10 mouse cellular contexts compared by ENCODE assay signal in the genomic region with DNA sequence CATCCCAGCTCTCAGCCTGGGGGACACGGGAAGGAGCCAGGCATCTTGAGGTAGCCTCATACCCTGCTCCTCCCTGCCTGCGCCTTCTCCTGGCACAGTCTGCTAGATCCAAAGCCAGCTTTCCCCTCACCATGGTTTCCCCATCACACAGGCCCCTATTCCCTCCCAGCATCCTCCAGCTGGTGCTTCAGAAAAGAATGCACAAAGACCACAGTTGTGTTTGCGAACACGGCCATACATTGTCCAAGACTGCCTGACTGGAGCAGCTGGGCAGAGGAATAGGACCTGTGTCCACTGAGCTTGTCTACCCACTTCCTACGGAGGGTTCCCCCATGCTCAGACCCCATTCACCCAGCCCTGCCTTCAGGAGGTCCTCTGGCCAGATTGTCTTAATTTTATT. TPM values are rescaled to one million over a fixed set of nuclear protein-coding genes. Genes with fewer than 3 reads are reported as not detected.
DNase-seq lines count a peak whose midpoint lies in the region; ATAC-seq lines count a peak whose summit lies in the region.
"Had no signal": no experiment of that assay in that cellular context is flagged by ENCODE, and none has a peak within 500 bp of the region (broad histone marks: within the 10 kb centered on the region; RNA-seq: fewer than 3 reads in every experiment).

No protein-coding gene starts in this region.

- no peak overlapping the region for H3K4me3 ChIP-seq in forebrain, embryonic 10.5 days
- H3K4me3 ChIP-seq in intestine, embryonic 15.5 days (replicated peaks) = no peak overlapping the region
- H3K4me3 ChIP-seq in neural tube, embryonic 12.5 days = no peak overlapping the region

- 62% methylated on average over 5 of the region's 5 CpGs for WGBS in forebrain, embryonic 10.5 days
- WGBS in intestine, embryonic 15.5 days = 65% methylated on average over 5 of the region's 5 CpGs
- 39% methylated on average over 5 of the region's 5 CpGs for WGBS in neural tube, embryonic 12.5 days

- no peak overlapping the region for H3K9ac ChIP-seq in intestine, embryonic 15.5 days
- no peak overlapping the region for H3K9ac ChIP-seq in neural tube, embryonic 12.5 days

- peaks cover 10% of the 10 kb centered on the region for H3K27me3 ChIP-seq in forebrain, embryonic 10.5 days (ENCODE audit: poor library complexity, severe bottlenecking)
- H3K27me3 ChIP-seq in intestine, embryonic 15.5 days (replicated peaks) = no peaks in the 10 kb centered on the region
- no peaks in the 10 kb centered on the region for H3K27me3 ChIP-seq in neural tube, embryonic 12.5 days (replicated peaks)

- no peaks in the 10 kb centered on the region for H3K9me3 ChIP-seq in forebrain, embryonic 10.5 days
- H3K9me3 ChIP-seq in intestine, embryonic 15.5 days = no peaks in the 10 kb centered on the region
- no peaks in the 10 kb centered on the region for H3K9me3 ChIP-seq in neural tube, embryonic 12.5 days

- ATAC-seq in frontal cortex, adult (ENCODE audit: low TSS enrichment) = peak; percentile 63
- ATAC-seq in intestine, embryonic 15.5 days = 0 out of 2 replicates have a peak, but pooled peaks have one; percentile 21
- ATAC-seq in neural tube, embryonic 12.5 days (ENCODE audit: low FRiP score, low read depth) = peak; percentile 71
- ATAC-seq: lung, postnatal 0 days had no signal

- peaks cover 18% of the 10 kb centered on the region for H3K4me1 ChIP-seq in forebrain, embryonic 10.5 days
- peaks cover 4% of the 10 kb centered on the region for H3K4me1 ChIP-seq in intestine, embryonic 15.5 days (replicated peaks)
- H3K4me1 ChIP-seq in neural tube, embryonic 12.5 days = peaks cover 18% of the 10 kb centered on the region

- peak overlapping the region; percentile 72 for H3K27ac ChIP-seq in forebrain, embryonic 10.5 days
- no peak overlapping the region for H3K27ac ChIP-seq in intestine, embryonic 15.5 days
- no peak overlapping the region; the same call in 1 of the 2 replicates for H3K27ac ChIP-seq in neural tube, embryonic 12.5 days

- no peak for DNase-seq in frontal cortex, postnatal 10 days (ENCODE audit: low spot score in 2 of 2)
- no peak for DNase-seq in forebrain, embryonic 10.5 days (ENCODE audit: extremely low spot score, low spot score)
- no peak for DNase-seq in T-cell, adult 2 months (ENCODE audit: low spot score)
- DNase-seq in adrenal gland, adult 8-10 months = no peak
- DNase-seq in urinary bladder, adult 2 months (ENCODE audit: low spot score) = no peak

- peaks cover 4% of the 10 kb centered on the region; the same call in 1 of the 2 replicates for H3K36me3 ChIP-seq in forebrain, embryonic 10.5 days (replicated peaks)
- no peaks in the 10 kb centered on the region for H3K36me3 ChIP-seq in intestine, embryonic 15.5 days
- peaks cover 42% of the 10 kb centered on the region for H3K36me3 ChIP-seq in neural tube, embryonic 12.5 days

- H3K4me2 ChIP-seq in intestine, embryonic 15.5 days (replicated peaks) = no peak overlapping the region
- no peak overlapping the region for H3K4me2 ChIP-seq in neural tube, embryonic 12.5 days (replicated peaks)

RNA-seq across cellular contexts. Expression of gene Prr36, which starts 25.0 kb away (rescaled TPM):
- polyA plus RNA-seq in forebrain, embryonic 10.5 days (2016; fragmentation: Nextera tagmentation; extraction: Ambion mirVana) = 14.8 and 18.3 TPM in 2 replicates
- 3.9 and 4.3 TPM in 2 replicates for polyA plus RNA-seq in intestine, embryonic 15.5 days (2015; fragmentation: Nextera tagmentation; extraction: Ambion mirVana)
- polyA plus RNA-seq in neural tube, embryonic 12.5 days (2016; fragmentation: Nextera tagmentation; extraction: Ambion mirVana) = 40.7 and 41.6 TPM in 2 replicates
- total RNA-seq in adrenal gland, adult 8-10 months (2022) = 10 to 100 TPM in 2 of 4 experiments, 1 to 10 TPM in 2; 5.8 to 12.8 (median 9.8) TPM
- polyA plus RNA-seq in urinary bladder, adult 2 months (2012; rRNA removed) = 0.72 and 1.1 TPM in 2 replicates

RNA-seq across cellular contexts. Expression of gene Evi5l, which starts 25.9 kb away (rescaled TPM):
- 17.8 and 21.9 TPM in 2 replicates for polyA plus RNA-seq in forebrain, embryonic 10.5 days (2016; fragmentation: Nextera tagmentation; extraction: Ambion mirVana)
- 18.9 and 19.3 TPM in 2 replicates for polyA plus RNA-seq in intestine, embryonic 15.5 days (2015; fragmentation: Nextera tagmentation; extraction: Ambion mirVana)
- 72.1 and 74.7 TPM in 2 replicates for polyA plus RNA-seq in neural tube, embryonic 12.5 days (2016; fragmentation: Nextera tagmentation; extraction: Ambion mirVana)
- total RNA-seq in adrenal gland, adult 8-10 months (2022) = 10 to 100 TPM; 40.0 to 81.6 (median 54.5) TPM
- polyA plus RNA-seq in urinary bladder, adult 2 months (2012; rRNA removed) = 13.7 and 19.1 TPM in 2 replicates

RNA-seq across cellular contexts. Expression of gene Lrrc8e, which starts 34.3 kb away (rescaled TPM):
- 0.12 and 0.22 TPM in 2 replicates for polyA plus RNA-seq in forebrain, embryonic 10.5 days (2016; fragmentation: Nextera tagmentation; extraction: Ambion mirVana)
- 2.2 and 2.8 TPM in 2 replicates for polyA plus RNA-seq in intestine, embryonic 15.5 days (2015; fragmentation: Nextera tagmentation; extraction: Ambion mirVana)
- 0.05 and 0.08 TPM in 2 replicates for polyA plus RNA-seq in neural tube, embryonic 12.5 days (2016; fragmentation: Nextera tagmentation; extraction: Ambion mirVana)
- 10 to 100 TPM; 27.4 to 59.1 (median 32.8) TPM for total RNA-seq in adrenal gland, adult 8-10 months (2022)
- polyA plus RNA-seq in urinary bladder, adult 2 months (2012; rRNA removed) = 15.4 and 15.9 TPM in 2 replicates
- total RNA-seq: left cerebral cortex, postnatal 25 days had no signal

RNA-seq across cellular contexts. Expression of gene Map2k7, which starts 46.2 kb away (rescaled TPM):
- 29.9 and 31.4 TPM in 2 replicates for polyA plus RNA-seq in forebrain, embryonic 10.5 days (2016; fragmentation: Nextera tagmentation; extraction: Ambion mirVana)
- polyA plus RNA-seq in intestine, embryonic 15.5 days (2015; fragmentation: Nextera tagmentation; extraction: Ambion mirVana) = 24.1 and 25.3 TPM in 2 replicates
- 43.4 and 50.9 TPM in 2 replicates for polyA plus RNA-seq in neural tube, embryonic 12.5 days (2016; fragmentation: Nextera tagmentation; extraction: Ambion mirVana)
- 100 to 1,000 TPM in 3 of 4 experiments, 10 to 100 TPM in 1; 90.9 to 127 (median 124) TPM for total RNA-seq in adrenal gland, adult 8-10 months (2022)
- 39.9 and 50.3 TPM in 2 replicates for polyA plus RNA-seq in urinary bladder, adult 2 months (2012; rRNA removed)

RNA-seq across cellular contexts. Expression of gene Gm49320, which starts 46.4 kb away (rescaled TPM):
- 0.70 and 0.81 TPM in 2 replicates for polyA plus RNA-seq in forebrain, embryonic 10.5 days (2016; fragmentation: Nextera tagmentation; extraction: Ambion mirVana)
- polyA plus RNA-seq in intestine, embryonic 15.5 days (2015; fragmentation: Nextera tagmentation; extraction: Ambion mirVana) = 0.34 and 0.87 TPM in 2 replicates
- 1.2 and 1.5 TPM in 2 replicates for polyA plus RNA-seq in neural tube, embryonic 12.5 days (2016; fragmentation: Nextera tagmentation; extraction: Ambion mirVana)
- total RNA-seq in adrenal gland, adult 8-10 months (2022) = 1 to 10 TPM; 1.0 to 7.5 (median 3.6) TPM
- polyA plus RNA-seq in urinary bladder, adult 2 months (2012; rRNA removed) = 4.3 and 5.9 TPM in 2 replicates

Comparison
In these comparisons a context has a peak if more than half of its experiments do, and no peak if none do; other contexts are left out.
1. ATAC-seq: peak in every context shown above with its lines; median percentile 71 in neural tube, embryonic 12.5 days; 63 in frontal cortex, adult; 21 in intestine, embryonic 15.5 days.